Mouse (Mus musculus) bone marrow macrophage, adult 2 months (primary cell): ENCODE results near the gene Ticrr. TPM values are rescaled to one million over a fixed set of nuclear protein-coding genes. Genes with fewer than 3 reads are reported as not detected.

Experiments used
- H3K27ac ChIP-seq: 2 replicates; pipeline ENCODE4 v1.5.1; 2012; ENCODE audit warnings: low read depth, low read length; ENCODE audit not compliant: insufficient read depth
- H3K4me1 ChIP-seq: 2 replicates; pipeline ENCODE4 v1.6.1; 2012; ENCODE audit warnings: low read length; ENCODE audit not compliant: control insufficient read depth, insufficient read depth
- H3K4me3 ChIP-seq: 2 replicates; pipeline ENCODE4 v1.5.1; 2012; ENCODE audit warnings: mild to moderate bottlenecking, low read length, moderate library complexity; ENCODE audit not compliant: insufficient read depth
- CTCF ChIP-seq: IDR thresholded peaks from 2 replicates; pipeline ENCODE4 v1.5.1; 2012; ENCODE audit warnings: low read depth, mild to moderate bottlenecking, low read length, moderate library complexity
- POLR2A ChIP-seq: IDR thresholded peaks from 2 replicates; pipeline ENCODE4 v1.6.1; 2012; ENCODE audit warnings: mild to moderate bottlenecking, low read depth, low read length, borderline replicate concordance
- polyA plus RNA-seq: library from polyadenylated mRNA; stranded (reverse); fragments of >200 nt; gene quantifications from 2 replicates; pipeline ENCODE4 v1.2.4, GENCODE M21; 2012; ENCODE audit not compliant: missing spikeins, insufficient read depth, insufficient read length

The Ticrr gene
- polyA plus RNA-seq, 1 experiment, result 4.6 TPM

DNA sequence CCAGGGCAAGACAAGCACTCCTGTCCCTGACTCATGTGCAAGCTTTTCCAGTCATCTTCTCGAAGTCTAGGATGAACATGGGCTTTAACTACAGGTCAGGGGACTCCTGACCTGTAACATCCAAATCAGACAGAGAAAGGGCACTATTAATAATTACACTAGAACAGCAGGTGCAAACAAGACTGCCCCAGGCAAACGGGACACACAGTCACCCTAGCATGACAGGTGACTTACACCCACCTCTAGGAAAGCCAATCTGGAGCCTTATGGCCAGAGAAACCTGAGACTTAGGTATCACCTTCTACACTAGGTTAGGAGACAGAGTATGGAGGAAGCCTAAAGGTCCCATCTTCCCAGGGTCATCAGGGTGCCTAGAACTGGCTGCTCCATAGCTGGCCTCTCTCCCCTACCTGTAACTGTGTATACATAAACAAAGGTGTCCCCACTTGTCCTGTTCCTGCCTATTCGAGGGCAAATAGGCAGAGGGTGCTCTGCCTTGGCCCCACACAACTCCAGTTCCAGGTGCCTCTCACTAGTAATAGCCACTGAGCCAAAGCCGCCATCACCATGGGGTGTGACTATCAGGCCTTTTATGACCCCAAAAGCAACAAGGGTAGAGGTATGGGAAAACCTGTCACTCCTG is 31.6 kb upstream of the Ticrr start:
- Histone ChIP-seq H3K4me1 (no peaks in the 10 kb centered on the region), H3K4me3 (no peak overlapping the region), H3K27ac (no peak overlapping the region)
- TF ChIP-seq POLR2A, result no peak
- no peak for TF ChIP-seq CTCF

DNA sequence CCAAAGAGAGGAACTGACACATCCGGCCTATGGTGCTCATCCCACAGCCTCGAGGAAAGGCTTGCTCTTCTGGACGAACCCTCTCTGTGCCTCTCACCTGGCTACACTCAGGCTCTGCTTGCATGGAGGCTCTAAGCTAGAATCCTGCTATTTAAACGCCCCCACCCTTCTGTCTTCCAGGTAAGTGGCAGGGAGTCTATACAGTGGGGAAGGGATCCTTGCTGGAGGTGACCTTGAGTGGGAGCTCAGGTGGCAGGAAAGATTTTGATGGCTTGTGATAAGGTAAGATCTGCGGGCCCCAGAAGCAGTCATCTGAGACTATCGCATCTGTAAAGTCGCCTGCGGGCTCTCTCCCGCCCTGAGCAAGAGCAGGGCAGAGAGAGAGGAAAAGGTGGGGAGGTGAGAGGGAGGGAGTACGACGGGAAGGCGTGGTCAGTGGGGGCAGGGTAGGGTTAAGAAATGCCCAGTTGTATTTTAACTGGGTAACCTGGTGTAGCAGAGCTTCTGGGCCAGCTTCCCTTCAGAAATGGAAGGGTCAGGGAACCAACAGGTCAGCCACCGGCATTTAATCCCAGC is 28.1 kb upstream of the Ticrr start:
- TF ChIP-seq CTCF, result no peak
- no peak for TF ChIP-seq POLR2A
- Histone ChIP-seq H3K4me1 (no peaks in the 10 kb centered on the region), H3K4me3 (no peak overlapping the region), H3K27ac (no peak overlapping the region)

DNA sequence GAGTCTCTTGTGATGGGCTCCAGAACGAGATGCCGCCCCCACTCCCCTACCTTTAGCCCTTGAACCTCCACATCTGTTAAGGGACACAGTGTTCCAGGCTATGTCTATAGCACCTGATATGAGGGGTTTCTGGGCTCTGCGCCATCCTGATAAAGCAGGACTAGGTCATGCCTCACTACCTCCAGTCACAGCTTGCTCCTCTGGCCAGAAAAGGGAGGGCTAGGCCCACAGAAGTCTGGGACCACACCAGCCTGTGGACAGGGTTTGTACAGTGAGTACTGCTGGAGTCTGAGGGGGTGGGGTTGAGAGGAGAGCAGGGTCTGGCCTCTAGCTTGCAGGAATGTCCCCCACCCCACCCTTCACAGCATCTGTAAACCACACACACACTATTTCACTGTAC is 12.8 kb upstream of the Ticrr start:
- no peaks in the 10 kb centered on the region for H3K4me1 ChIP-seq
- no peak overlapping the region for H3K4me3 ChIP-seq
- TF ChIP-seq POLR2A, result no peak
- TF ChIP-seq CTCF, result no peak
- H3K27ac ChIP-seq, result no peak overlapping the region

DNA sequence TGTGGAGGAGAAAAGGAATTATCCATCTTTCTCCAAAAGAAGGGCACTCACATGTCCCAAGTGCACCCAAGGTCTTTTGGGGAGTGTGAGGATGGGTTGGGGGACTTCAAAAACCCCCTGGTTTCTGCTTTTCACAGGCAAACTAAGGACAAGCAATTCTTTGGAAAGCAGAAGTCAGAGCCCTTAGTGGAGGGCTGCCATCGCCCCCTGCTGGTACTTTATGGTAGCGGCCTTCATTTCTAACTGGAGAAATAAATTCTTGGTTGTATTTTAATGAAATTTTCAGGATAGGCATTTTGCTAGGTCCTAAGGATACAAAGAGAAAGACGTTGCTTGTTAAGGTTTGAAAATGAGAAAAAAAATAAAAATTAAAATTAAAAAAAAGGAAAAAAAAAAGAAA is 11.0 kb upstream of the Ticrr start:
- Histone ChIP-seq H3K4me1 (no peaks in the 10 kb centered on the region), H3K4me3 (no peak overlapping the region), H3K27ac (no peak overlapping the region)
- TF ChIP-seq POLR2A (no peak), CTCF (peak; percentile 79)

DNA sequence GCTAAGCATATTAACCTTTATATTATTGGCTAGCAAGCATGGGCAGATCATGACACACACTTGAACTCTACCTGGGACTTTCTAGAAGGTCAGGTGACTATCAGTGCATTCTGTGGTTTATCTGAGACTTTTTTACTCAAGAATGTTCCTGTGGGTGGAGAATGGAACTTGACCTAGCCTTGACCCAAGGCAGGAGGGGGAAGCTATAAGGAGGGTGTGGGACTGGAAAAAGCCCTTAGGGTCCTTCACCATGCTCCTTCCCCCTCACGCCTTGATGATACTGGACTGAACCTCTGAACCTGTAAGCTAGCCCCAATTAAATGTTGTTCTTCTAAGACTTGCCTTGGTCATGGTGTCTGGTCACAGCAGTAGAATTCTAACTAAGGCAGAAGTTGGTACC is 5.8 kb upstream of the Ticrr start:
- Histone ChIP-seq H3K4me1 (no peaks in the 10 kb centered on the region), H3K4me3 (no peak overlapping the region), H3K27ac (no peak overlapping the region)
- no peak for TF ChIP-seq CTCF
- no peak for TF ChIP-seq POLR2A

DNA sequence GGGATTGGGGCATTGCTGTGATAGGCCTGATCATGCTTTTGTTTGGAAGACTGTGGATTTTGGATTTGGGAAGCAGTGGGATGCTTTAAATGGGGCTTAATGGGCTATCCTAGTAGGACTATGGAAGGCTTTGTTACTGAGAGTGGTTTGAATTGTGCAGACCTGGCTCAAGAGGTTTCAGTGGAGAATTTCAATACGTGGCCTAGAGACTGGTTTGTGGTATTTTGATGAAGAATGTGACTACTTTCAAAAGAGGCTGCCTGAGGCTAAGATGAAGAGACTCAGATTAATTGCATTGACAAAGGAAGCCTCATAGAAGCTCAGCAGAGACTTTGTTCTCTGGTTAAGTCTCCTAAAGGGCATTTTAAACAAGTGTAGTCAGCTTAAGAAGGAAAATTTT is 5.4 kb upstream of the Ticrr start:
- H3K4me1 ChIP-seq, result no peaks in the 10 kb centered on the region
- no peak overlapping the region for H3K4me3 ChIP-seq
- H3K27ac ChIP-seq, result no peak overlapping the region
- TF ChIP-seq CTCF, result no peak
- TF ChIP-seq POLR2A, result no peak

DNA sequence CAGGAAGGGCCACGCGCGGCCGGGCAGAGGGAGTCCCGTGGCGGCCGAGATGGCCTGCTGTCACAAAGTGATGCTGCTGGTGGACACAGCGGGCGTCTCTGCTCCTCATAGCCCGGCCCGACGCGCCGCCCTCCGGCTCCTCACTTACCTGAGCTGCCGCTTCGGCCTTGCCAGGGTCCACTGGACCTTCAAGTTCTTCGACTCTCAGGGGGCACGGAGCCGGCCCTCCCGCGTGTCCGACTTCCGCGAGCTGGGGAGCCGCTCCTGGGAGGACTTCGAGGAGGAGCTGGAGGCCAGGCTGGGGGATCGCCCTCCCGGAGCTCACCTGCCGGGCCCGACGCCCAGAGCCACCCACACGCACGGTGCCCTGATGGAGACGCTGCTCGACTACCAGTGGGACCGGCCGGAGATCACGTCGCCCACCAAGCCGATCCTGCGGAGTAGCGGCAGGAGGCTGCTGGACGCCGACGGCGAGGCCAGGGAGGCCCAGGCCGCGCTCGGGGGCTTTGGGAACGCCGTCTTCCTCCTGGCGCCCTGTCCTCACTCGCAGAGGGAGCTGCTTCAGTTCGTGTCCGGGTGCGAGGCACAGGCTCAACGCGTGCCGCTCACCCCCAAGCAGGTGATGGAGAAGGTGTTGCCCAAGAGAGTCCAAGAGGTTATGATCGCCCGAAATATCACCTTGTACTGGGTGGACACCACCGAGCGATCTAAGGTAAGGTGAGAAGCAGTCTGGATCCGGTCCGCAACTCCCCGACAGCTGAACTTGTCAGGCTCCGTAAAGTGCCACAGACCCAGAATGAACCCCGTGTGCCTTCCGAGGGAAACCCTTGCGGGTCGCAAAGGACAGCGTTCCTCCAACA is 525 bp downstream of the Ticrr start:
- Histone ChIP-seq H3K4me3 (peak overlapping the region; percentile 94), H3K4me1 (peaks cover 7% of the 10 kb centered on the region), H3K27ac (no peak overlapping the region)
- TF ChIP-seq CTCF, result no peak
- TF ChIP-seq POLR2A, result no peak

DNA sequence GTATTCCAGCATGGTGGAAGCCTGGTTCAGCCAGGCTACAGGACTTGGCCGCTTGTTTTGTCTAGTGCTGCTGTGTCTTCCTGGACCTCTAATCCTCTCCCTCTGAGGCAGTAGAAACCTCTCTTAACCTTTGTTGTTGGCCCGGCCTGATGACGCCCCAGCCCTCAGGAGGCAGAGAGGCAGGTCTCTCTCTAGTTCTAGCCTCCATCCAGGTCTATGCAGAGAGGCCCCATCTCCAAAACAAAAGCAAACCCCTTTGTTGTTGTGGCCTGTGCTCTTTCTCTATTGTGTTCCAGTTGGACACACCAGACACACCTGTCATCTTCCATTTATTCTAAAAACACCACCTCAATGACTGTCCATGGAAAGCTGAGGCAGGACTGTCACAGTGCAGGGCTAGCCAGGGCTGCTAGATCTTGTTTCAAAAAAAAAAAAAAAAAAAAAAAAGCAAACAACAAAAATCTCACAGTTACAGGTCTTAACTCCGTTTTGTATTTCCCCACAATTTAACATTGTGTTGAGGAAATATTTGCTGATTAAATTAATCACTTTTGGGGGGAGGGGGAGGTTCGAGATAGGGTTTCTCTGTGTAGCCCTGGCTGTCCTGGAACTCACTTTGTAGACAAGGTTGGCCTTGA is 1.4 kb downstream of the Ticrr start:
- Histone ChIP-seq H3K27ac (no peak overlapping the region), H3K4me3 (peak overlapping the region; percentile 94), H3K4me1 (peaks cover 7% of the 10 kb centered on the region)
- TF ChIP-seq CTCF (no peak), POLR2A (no peak)

DNA sequence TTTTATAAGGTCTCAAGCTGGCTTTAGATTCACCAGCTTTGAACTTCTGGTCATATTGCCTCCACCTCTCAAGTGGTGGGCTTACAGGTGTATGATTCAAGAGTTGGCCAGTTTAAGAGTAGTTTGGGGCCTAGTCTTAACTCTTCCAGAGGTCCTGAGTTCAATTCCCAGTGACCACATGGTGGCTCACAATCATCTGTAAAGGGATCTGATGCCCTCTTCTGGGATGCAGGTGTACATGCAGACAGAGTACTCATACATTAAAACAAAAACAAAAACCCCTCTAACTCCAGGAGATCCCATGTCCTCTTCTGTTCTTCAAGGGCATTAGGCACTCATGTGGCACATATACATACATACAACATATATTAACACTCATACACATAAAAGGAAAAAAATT is 6.7 kb downstream of the Ticrr start:
- Histone ChIP-seq H3K4me1 (peaks cover 4% of the 10 kb centered on the region), H3K27ac (no peak overlapping the region)
- TF ChIP-seq POLR2A (no peak), CTCF (no peak)

More for the DNA sequence above, 6.7 kb downstream of the Ticrr start:
- no peak overlapping the region for H3K4me3 ChIP-seq
